Mouse (Mus musculus): ENCODE results near the gene Hist2h2aa1. TPM values are rescaled to one million over a fixed set of nuclear protein-coding genes. Genes with fewer than 3 reads are reported as not detected.
A peak's percentile ranks its signal among the peaks of the same experiment; 100 is the strongest.
"Not testable (repeated sequence)": the region's sequence is repeated elsewhere in the genome, so short reads cannot be mapped to it uniquely, and the experiment has no call there.

The Hist2h2aa1 gene
- polyA plus RNA-seq, 1 experiment from 2014 or later = 30.4 TPM

GRCm38 (mm10) chr3:96231758-96232120 lies 13.6 kb upstream of the Hist2h2aa1 start:
- Histone ChIP-seq H3K27me3 (no peaks in the 10 kb centered on the region), H3K27ac (replicated peaks) (no peak overlapping the region), H3K4me2 (replicated peaks) (no peak overlapping the region), H3K4me3 (replicated peaks) (no peak overlapping the region), H3K9me3 (replicated peaks) (no peaks in the 10 kb centered on the region), H3K4me1 (0 out of 2 replicates have a peak, but pooled peaks cover 3% of the 10 kb centered on the region), H3K36me3 (no peaks in the 10 kb centered on the region), H3K9ac (no peak overlapping the region)
- no peak for ATAC-seq (ENCODE audit: insufficient number of reproducible peaks, low FRiP score, low TSS enrichment, low read depth)
- 54% methylated on average over 2 of the region's 2 CpGs for WGBS

DNA sequence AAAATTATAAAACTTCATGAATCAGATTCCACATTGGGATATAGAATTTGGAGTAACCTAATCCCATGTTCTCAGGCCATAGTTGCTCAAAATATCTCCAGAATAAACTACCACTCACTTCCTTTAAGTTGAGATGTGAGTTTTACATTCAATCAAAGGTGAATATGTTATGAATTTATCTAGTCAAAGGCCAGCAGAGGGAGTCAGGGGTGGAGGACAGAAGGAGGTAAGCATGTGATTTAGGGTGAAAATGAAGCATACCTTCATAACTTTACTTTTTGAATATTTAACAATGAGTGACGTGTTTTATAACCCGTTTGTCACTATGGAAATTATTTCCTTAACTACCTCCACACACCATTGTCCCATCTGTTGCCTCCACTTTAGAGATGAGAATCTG lies 10.4 kb upstream of the Hist2h2aa1 start:
- H3K27ac ChIP-seq (replicated peaks) = no peak overlapping the region
- H3K4me3 ChIP-seq (replicated peaks) = no peak overlapping the region
- ATAC-seq (ENCODE audit: insufficient number of reproducible peaks, low FRiP score, low TSS enrichment, low read depth) = no peak
- no peaks in the 10 kb centered on the region for H3K27me3 ChIP-seq
- H3K9ac ChIP-seq = no peak overlapping the region
- peaks cover 14% of the 10 kb centered on the region for H3K4me1 ChIP-seq
- WGBS = 92% methylated on average over 2 of the region's 2 CpGs
- H3K4me2 ChIP-seq (replicated peaks) = no peak overlapping the region
- no peaks in the 10 kb centered on the region for H3K9me3 ChIP-seq (replicated peaks)
- H3K36me3 ChIP-seq = no peaks in the 10 kb centered on the region

DNA sequence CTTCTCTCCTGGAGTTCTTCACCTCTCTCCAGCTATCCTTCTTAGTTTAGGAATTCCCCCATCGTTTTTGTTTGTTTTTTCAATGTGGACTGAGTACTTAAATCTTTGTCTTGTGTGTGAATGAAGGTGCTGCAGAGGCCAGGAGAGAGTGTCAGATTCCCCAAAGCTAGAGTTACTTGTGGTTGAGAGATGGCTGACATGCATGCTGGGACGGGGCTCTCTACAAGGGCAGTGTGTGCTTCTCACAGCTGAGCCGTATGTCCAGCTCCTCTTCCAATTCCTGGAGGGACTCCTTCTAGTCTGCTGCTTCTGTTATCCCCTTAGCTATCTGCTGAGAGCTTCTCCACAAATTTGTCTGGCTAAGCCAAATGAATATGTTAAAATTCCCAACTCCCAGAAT lies 9.5 kb upstream of the Hist2h2aa1 start:
- H3K9ac ChIP-seq = no peak overlapping the region
- no peaks in the 10 kb centered on the region for H3K9me3 ChIP-seq (replicated peaks)
- H3K27me3 ChIP-seq = no peaks in the 10 kb centered on the region
- ATAC-seq (ENCODE audit: insufficient number of reproducible peaks, low FRiP score, low TSS enrichment, low read depth) = no peak
- H3K4me2 ChIP-seq (replicated peaks) = no peak overlapping the region
- H3K4me1 ChIP-seq = peaks cover 16% of the 10 kb centered on the region
- H3K36me3 ChIP-seq = no peaks in the 10 kb centered on the region
- no peak overlapping the region for H3K27ac ChIP-seq (replicated peaks)
- 53% methylated on average over 3 of the region's 3 CpGs for WGBS
- H3K4me3 ChIP-seq (replicated peaks) = no peak overlapping the region

DNA sequence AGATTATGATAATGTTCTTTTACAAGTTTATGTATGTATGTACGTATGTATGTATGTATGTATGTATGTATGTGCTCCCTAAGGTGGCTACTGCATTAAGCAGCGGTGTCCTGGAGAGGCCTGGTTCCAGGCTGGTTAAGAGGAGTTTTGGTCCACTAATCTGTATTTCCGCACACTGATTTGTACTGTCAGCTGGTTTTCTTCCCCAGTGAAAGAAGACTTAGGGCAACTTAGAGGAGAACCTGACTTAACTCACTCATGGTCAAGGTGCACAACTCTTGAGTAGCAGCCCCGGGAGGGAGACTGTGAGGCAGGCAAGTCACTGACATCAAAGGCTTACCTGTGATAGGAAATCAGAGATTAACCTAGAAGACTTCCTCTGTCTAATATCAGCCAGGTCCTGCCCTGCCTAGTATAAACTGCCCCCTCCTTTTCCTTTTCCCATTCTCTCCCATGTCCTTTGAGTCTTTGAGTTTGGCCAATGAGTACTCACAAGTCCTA lies 8.4 kb upstream of the Hist2h2aa1 start:
- Histone ChIP-seq H3K9me3 (replicated peaks) (no peaks in the 10 kb centered on the region), H3K27me3 (no peaks in the 10 kb centered on the region), H3K4me2 (replicated peaks) (peak overlapping the region; percentile 50), H3K36me3 (no peaks in the 10 kb centered on the region), H3K27ac (replicated peaks) (no peak overlapping the region), H3K4me1 (peaks cover 19% of the 10 kb centered on the region), H3K9ac (peak overlapping the region; percentile 44; the same call in 1 of the 2 replicates), H3K4me3 (replicated peaks) (peak overlapping the region; percentile 45)
- ATAC-seq (ENCODE audit: insufficient number of reproducible peaks, low FRiP score, low TSS enrichment, low read depth) = no peak
- WGBS = 70% methylated on average over 4 of the region's 4 CpGs

DNA sequence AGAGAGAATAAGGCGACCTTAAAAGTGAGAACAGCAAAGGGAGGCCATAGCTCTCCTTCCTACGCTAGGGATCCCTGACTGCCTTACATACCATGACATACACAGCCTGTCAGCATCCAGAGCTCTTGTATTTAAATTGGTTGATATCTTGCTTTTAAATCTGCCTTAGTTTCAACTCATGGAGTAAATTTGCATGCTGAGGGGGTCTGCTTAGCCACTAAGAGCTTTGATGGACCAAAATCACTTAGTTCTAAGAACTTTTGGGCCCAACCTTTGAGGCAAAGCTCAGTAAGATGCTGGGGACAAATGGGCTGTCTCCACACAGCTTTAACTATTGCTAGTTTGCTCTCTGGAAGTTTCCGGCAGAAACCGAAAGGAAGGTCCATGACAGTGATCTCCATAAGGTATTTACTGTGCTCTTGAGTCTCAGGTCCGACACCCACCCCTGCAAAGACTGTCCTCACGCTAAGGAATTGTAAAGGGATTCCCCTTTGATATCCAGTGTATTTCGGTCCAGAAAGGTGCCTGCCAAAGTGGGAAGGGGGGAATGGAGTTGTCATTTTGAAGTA lies 7.9 kb upstream of the Hist2h2aa1 start:
- no peak for ATAC-seq (ENCODE audit: insufficient number of reproducible peaks, low FRiP score, low TSS enrichment, low read depth)
- 12% methylated on average over 7 of the region's 7 CpGs for WGBS

GRCm38 (mm10) chr3:96237904-96238511 lies 7.3 kb upstream of the Hist2h2aa1 start:
- Histone ChIP-seq H3K27me3 (no peaks in the 10 kb centered on the region), H3K9me3 (replicated peaks) (no peaks in the 10 kb centered on the region), H3K9ac (peak overlapping the region; percentile 44), H3K4me2 (replicated peaks) (peak overlapping the region; percentile 50), H3K4me3 (replicated peaks) (peak overlapping the region; percentile 45), H3K27ac (replicated peaks) (peak overlapping the region; percentile 80), H3K4me1 (peaks cover 25% of the 10 kb centered on the region), H3K36me3 (no peaks in the 10 kb centered on the region)
- WGBS = 1% methylated on average over 12 of the region's 12 CpGs
- no peak for ATAC-seq (ENCODE audit: insufficient number of reproducible peaks, low FRiP score, low TSS enrichment, low read depth)

More for the DNA sequence above, 7.9 kb upstream of the Hist2h2aa1 start:
- no peaks in the 10 kb centered on the region for H3K27me3 ChIP-seq
- peak overlapping the region; percentile 65 for H3K27ac ChIP-seq (replicated peaks)
- no peaks in the 10 kb centered on the region for H3K9me3 ChIP-seq (replicated peaks)
- H3K9ac ChIP-seq = peak overlapping the region; percentile 44
- no peaks in the 10 kb centered on the region for H3K36me3 ChIP-seq
- H3K4me2 ChIP-seq (replicated peaks) = peak overlapping the region; percentile 50
- peaks cover 21% of the 10 kb centered on the region for H3K4me1 ChIP-seq
- H3K4me3 ChIP-seq (replicated peaks) = peak overlapping the region; percentile 45

GRCm38 (mm10) chr3:96238954-96239793 lies 6.1 kb upstream of the Hist2h2aa1 start, which contains the start of gene Hist2h3c2:
Hist2h3c2 (minus strand) TSS chr3:96239127.
- peak; percentile 92 for ATAC-seq (ENCODE audit: insufficient number of reproducible peaks, low FRiP score, low TSS enrichment, low read depth)
- WGBS = 0% methylated on average over 14 of the region's 68 CpGs
- Histone ChIP-seq H3K4me3 (replicated peaks) (peak within 1 kb of the TSS; percentile 45), H3K4me1 (peaks cover 29% of the 10 kb centered on the region), H3K4me2 (replicated peaks) (peak within 1 kb of the TSS; percentile 50), H3K9ac (peak within 1 kb of the TSS; percentile 44), H3K27ac (replicated peaks) (peak within 1 kb of the TSS; percentile 84)
- H3K36me3 ChIP-seq; H3K27me3 ChIP-seq; H3K9me3 ChIP-seq (replicated peaks): not testable (repeated sequence)

- H3K9me3 ChIP-seq (replicated peaks); H3K36me3 ChIP-seq; H3K27me3 ChIP-seq: not testable (repeated sequence)
- 3% methylated on average over 31 of the region's 85 CpGs for WGBS
- Histone ChIP-seq H3K4me1 (peaks cover 34% of the 10 kb centered on the region), H3K4me3 (replicated peaks) (peak within 1 kb of the TSS; percentile 38), H3K9ac (peak within 1 kb of the TSS; percentile 18; the same call in 1 of the 2 replicates), H3K4me2 (replicated peaks) (peak within 1 kb of the TSS; percentile 39), H3K27ac (replicated peaks) (peak within 1 kb of the TSS; percentile 91)
- ATAC-seq (ENCODE audit: insufficient number of reproducible peaks, low FRiP score, low TSS enrichment, low read depth) = peak; percentile 89
These were observed 5.1 kb upstream of the Hist2h2aa1 start, which contains the start of gene Hist2h2aa2 for GRCm38 (mm10) chr3:96239949-96240798. Hist2h2aa2 (minus strand) TSS chr3:96240276.

DNA sequence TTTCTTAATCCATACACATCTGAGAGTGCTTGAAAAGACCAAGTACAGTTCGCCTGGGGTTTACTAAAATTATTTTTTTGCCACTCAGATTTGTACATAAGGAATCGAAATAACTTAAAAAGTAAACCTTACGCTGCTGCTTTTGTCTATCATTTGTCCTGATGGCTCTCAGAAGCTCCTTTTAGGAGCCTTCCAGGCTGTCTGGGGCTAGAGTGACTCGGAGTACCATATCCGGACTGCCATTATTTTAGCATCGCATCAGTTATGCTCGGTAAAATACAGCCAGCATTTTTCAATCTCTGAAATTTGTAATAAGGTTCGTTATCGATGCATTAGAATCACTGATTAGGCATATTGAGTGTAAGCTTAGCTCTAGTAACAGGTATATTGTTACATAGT lies 4.5 kb upstream of the Hist2h2aa1 start:
- 76% methylated on average over 9 of the region's 9 CpGs for WGBS
- Histone ChIP-seq H3K27ac (replicated peaks) (peak overlapping the region; percentile 91), H3K4me1 (peaks cover 34% of the 10 kb centered on the region), H3K4me2 (replicated peaks) (peak overlapping the region; percentile 39), H3K9me3 (replicated peaks) (no peaks in the 10 kb centered on the region), H3K36me3 (no peaks in the 10 kb centered on the region), H3K27me3 (no peaks in the 10 kb centered on the region), H3K4me3 (replicated peaks) (peak overlapping the region; percentile 32), H3K9ac (peak overlapping the region; percentile 18; the same call in 1 of the 2 replicates)
- no peak for ATAC-seq (ENCODE audit: insufficient number of reproducible peaks, low FRiP score, low TSS enrichment, low read depth)

DNA sequence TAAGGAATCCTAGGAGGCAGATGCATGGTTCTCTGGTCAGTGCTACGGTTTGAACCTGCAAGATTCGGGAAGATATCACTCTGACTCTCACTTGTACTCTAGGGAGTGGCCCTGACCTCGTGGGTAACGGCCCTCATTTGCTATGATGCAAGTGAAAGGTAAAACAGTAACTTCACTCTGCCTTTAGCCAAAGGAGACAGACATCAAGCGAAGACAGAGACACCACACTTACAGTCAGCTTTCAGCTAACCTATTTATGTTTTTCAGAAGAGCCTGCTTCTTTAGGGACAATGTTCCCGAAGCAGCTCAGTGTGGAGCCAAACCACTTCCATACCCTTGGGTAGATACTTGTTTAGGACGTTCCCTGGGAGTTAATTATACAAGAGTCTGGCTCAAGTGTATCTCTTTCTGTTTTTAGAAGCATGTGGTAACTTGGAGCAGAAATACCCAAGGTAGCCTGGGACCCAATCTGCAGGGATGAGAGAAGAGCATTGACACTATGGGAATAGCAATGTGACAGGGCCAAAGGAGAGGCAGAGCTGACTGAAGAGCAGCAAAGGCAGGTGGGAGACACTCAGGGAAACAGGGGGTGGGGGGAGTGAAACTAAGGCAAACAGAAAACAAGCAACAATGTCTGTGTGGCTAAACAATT lies 1.2 kb upstream of the Hist2h2aa1 start:
- ATAC-seq (ENCODE audit: insufficient number of reproducible peaks, low FRiP score, low TSS enrichment, low read depth) = no peak
- Histone ChIP-seq H3K27ac (replicated peaks) (peak overlapping the region; percentile 99), H3K4me1 (peaks cover 30% of the 10 kb centered on the region), H3K4me3 (replicated peaks) (peak overlapping the region; percentile 54), H3K9me3 (replicated peaks) (no peaks in the 10 kb centered on the region), H3K4me2 (replicated peaks) (peak overlapping the region; percentile 60), H3K36me3 (no peaks in the 10 kb centered on the region), H3K9ac (0 out of 2 replicates have a peak overlapping the region, but pooled peaks have one; percentile 64), H3K27me3 (no peaks in the 10 kb centered on the region)
- WGBS = 75% methylated on average over 7 of the region's 7 CpGs

Data from embryonic facial prominence, embryonic 15.5 days (tissue).